Mouse (Mus musculus): ENCODE measurements around the gene Stk32c.

DNA sequence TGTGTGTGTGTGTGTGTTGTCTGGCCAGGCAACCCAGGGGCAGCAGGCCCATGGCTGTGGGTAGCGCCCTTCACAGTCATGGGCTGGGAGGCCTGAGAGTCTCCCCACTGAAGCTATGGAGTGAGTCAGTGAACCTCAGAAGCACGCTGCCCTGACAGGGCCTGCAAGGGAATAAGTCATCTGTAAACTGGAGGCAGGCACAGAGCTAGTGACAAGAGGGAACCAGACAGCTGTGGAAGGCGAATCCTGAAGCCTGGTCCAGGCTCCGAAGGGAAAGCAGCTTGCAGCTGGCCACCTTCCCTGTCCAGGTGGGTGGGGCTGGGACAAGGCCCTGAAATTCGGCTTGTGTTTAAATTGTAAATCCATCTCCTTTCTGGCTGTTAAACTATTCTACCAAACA lies 33.0 kb upstream of the Stk32c start:
- TF ChIP-seq CTCF (IDR thresholded peaks at IDR 0.05; ENCODE audit: extremely low read depth, insufficient read depth, insufficient read length, insufficient replicate concordance) (no peak), POLR2A (IDR thresholded peaks at IDR 0.05; ENCODE audit: low read depth, low read length) (no peak)

All from spleen, adult 2 months (tissue).